Mouse (Mus musculus): ENCODE data around the gene Zfp11.

Gene Zfp11

GRCm38 (mm10) chr5:129607476-129607875 lies 62.4 kb downstream of the Zfp11 start:
- DNase-seq = no peak

Measured in lung, postnatal 36 days (tissue).